Mouse (Mus musculus) stomach, postnatal 0 days (tissue): ENCODE measurements around the gene Ppargc1a.

Experiments used
- CTCF ChIP-seq: IDR thresholded peaks from 2 replicates; pipeline ENCODE4 v1.5.1; 2016; ENCODE audit warnings: antibody characterized with exemption, low read depth, mild to moderate bottlenecking, moderate library complexity
- EP300 ChIP-seq: optimal IDR thresholded peaks from 2 replicates; pipeline ENCODE3; 2016; ENCODE audit warnings: antibody characterized with exemption

- TF ChIP-seq CTCF (no peak), EP300 (no peak)
Observed at GRCm38 (mm10) chr5:51478319-51478994, 89.1 kb downstream of the Ppargc1a start.
